Mouse (Mus musculus) c-Kit-positive CD71-positive TER-119-positive erythroid progenitor cells, embryonic 14.5 days (primary cell): ENCODE results near the gene Ap5z1.

Experiments used
- DNase-seq: peaks from one replicate; pipeline ENCODE4 v3.0.0-alpha.2; 2013; ENCODE audit warnings: low spot score

Ap5z1 gene

GRCm38 (mm10) chr5:142473696-142474095 is 10.0 kb downstream of the Ap5z1 start:
- no peak for DNase-seq

- DNase-seq: no peak
These were observed 11.9 kb downstream of the Ap5z1 start for GRCm38 (mm10) chr5:142475669-142476068.

- no peak for DNase-seq
These were observed 13.6 kb downstream of the Ap5z1 start for GRCm38 (mm10) chr5:142477346-142477745.

GRCm38 (mm10) chr5:142477866-142478615 is 14.3 kb downstream of the Ap5z1 start:
- no peak for DNase-seq

- DNase-seq: peak; percentile 70
These were observed 15.2 kb downstream of the Ap5z1 start for GRCm38 (mm10) chr5:142478829-142479435.

- peak; percentile 58 for DNase-seq
These were observed 18.8 kb downstream of the Ap5z1 start for GRCm38 (mm10) chr5:142482512-142482911.

GRCm38 (mm10) chr5:142483581-142483980 is 19.8 kb downstream of the Ap5z1 start:
- DNase-seq: no peak

- no peak for DNase-seq
These were observed 22.9 kb downstream of the Ap5z1 start for GRCm38 (mm10) chr5:142486654-142487053.

GRCm38 (mm10) chr5:142489955-142490707 is 26.4 kb downstream of the Ap5z1 start:
- DNase-seq: no peak

GRCm38 (mm10) chr5:142493307-142493706 is 29.6 kb downstream of the Ap5z1 start:
- no peak for DNase-seq

- no peak for DNase-seq
These were observed 31.8 kb downstream of the Ap5z1 start for GRCm38 (mm10) chr5:142495321-142496096.

GRCm38 (mm10) chr5:142498964-142499363 is 35.2 kb downstream of the Ap5z1 start:
- no peak for DNase-seq

GRCm38 (mm10) chr5:142500918-142501317 is 37.2 kb downstream of the Ap5z1 start:
- DNase-seq: no peak

GRCm38 (mm10) chr5:142502414-142502813 is 38.7 kb downstream of the Ap5z1 start:
- DNase-seq: peak; percentile 47

- DNase-seq: no peak
These were observed 40.4 kb downstream of the Ap5z1 start for GRCm38 (mm10) chr5:142504175-142504574.

- no peak for DNase-seq
These were observed 42.1 kb downstream of the Ap5z1 start for GRCm38 (mm10) chr5:142505695-142506423.

GRCm38 (mm10) chr5:142509141-142510060 is 45.7 kb downstream of the Ap5z1 start:
- DNase-seq: no peak

- no peak for DNase-seq
These were observed 46.3 kb downstream of the Ap5z1 start for GRCm38 (mm10) chr5:142510061-142510414.

- DNase-seq: no peak
These were observed 48.4 kb downstream of the Ap5z1 start for GRCm38 (mm10) chr5:142512112-142512511.

GRCm38 (mm10) chr5:142518973-142519372 is 55.2 kb downstream of the Ap5z1 start:
- DNase-seq: no peak
